Mouse (Mus musculus) intestine, embryonic 15.5 days (tissue): ENCODE data around the gene Tbx3. TPM values are rescaled to one million over a fixed set of nuclear protein-coding genes. Genes with fewer than 3 reads are reported as not detected.
A peak's percentile ranks its signal among the peaks of the same experiment; 100 is the strongest.

Experiments used
- ATAC-seq: fragments of 200-750 bp; cut with Nextera tagmentation; 2 replicates; pipeline ENCODE4 v1.8.0; 2017; ENCODE audit warnings: moderate TSS enrichment, moderate library complexity
- H3K27ac ChIP-seq: fragments of 300-500 bp; sonication (generic); 2 replicates; pipeline ENCODE4 v1.5.1; 2015; ENCODE audit warnings: mild to moderate bottlenecking, inconsistent platforms
- H3K27me3 ChIP-seq: fragments of 300-500 bp; sonication (generic); replicated peaks from 2 replicates; pipeline ENCODE4 v1.6.1; 2015; ENCODE audit warnings: inconsistent platforms
- H3K36me3 ChIP-seq: fragments of 300-500 bp; sonication (generic); 2 replicates; pipeline ENCODE4 v1.6.1; 2015; ENCODE audit warnings: inconsistent platforms
- H3K4me1 ChIP-seq: fragments of 300-500 bp; sonication (generic); replicated peaks from 2 replicates; pipeline ENCODE4 v1.6.1; 2015; ENCODE audit warnings: inconsistent platforms
- H3K4me2 ChIP-seq: fragments of 300-500 bp; sonication (generic); replicated peaks from 2 replicates; pipeline ENCODE4 v1.6.1; 2015; ENCODE audit warnings: mild to moderate bottlenecking, inconsistent platforms
- H3K4me3 ChIP-seq: fragments of 300-500 bp; sonication (generic); replicated peaks from 2 replicates; pipeline ENCODE4 v1.5.1; 2015; ENCODE audit warnings: inconsistent platforms
- H3K9ac ChIP-seq: fragments of 300-500 bp; sonication (generic); 2 replicates; pipeline ENCODE4 v1.6.1; 2015; ENCODE audit warnings: inconsistent platforms
- H3K9me3 ChIP-seq: fragments of 300-500 bp; sonication (generic); 2 replicates; pipeline ENCODE4 v1.6.1; 2016; ENCODE audit warnings: inconsistent platforms
- WGBS: fragments of 180-500 bp; shearing (Covaris S2); methylation state at CpG from one replicate; pipeline ENCODE4 v1.1.7; 2015; 5-methylcytosine and 5-hydroxymethylcytosine counted together
- polyA plus RNA-seq: library from polyadenylated mRNA; unstranded; fragments of >200 nt; fragmentation: Nextera tagmentation; extraction: Ambion mirVana; gene quantifications from 2 replicates; pipeline ENCODE4 v1.2.1, GENCODE M21; 2015

The Tbx3 gene
- 38.6 and 44.9 TPM in 2 replicates for polyA plus RNA-seq

DNA sequence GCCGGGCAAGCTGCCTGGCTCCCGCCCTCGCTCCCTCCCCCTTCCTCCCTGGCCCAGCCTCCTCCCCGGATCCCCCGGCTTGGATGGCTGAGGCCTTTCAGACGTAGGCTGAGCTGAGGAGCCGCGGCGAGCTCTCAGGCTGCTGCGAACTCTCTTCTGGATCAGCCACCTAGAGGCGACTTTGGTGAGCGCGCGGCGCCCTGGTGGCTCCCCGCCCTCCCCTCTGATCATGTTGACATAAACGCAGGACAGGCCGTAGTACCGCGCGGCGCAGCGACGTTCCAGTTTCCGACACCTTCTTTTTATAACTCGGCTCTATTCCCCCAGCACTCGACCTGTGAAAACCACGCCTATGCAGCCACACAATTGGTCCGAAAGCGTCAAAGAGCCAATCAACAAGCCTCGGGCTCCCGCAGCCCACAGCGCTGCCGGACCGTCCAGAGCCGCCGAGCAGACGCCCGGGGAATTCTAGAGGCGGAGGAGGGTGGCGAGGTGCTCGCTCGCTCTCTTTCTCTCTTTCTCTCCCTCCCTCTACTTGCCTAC is at the start of gene Tbx3:
Gene Tbx3, plus strand, starts transcription at position 104 of the 543 bp plus-strand sequence.
- Histone ChIP-seq H3K4me2 (peak within 1 kb of the TSS; percentile 92), H3K27ac (peak within 1 kb of the TSS; percentile 100), H3K4me3 (peak within 1 kb of the TSS; percentile 58), H3K4me1 (peaks cover 27% of the 10 kb centered on the region), H3K27me3 (peaks cover 23% of the 10 kb centered on the region), H3K9ac (peak within 1 kb of the TSS; percentile 86), H3K9me3 (no peaks in the 10 kb centered on the region), H3K36me3 (no peaks in the 10 kb centered on the region)
- peak; percentile 96 for ATAC-seq
- under 1% methylated on average over 43 of the region's 43 CpGs for WGBS

- Histone ChIP-seq H3K27ac (no peak overlapping the region), H3K4me2 (no peak overlapping the region), H3K9ac (no peak overlapping the region), H3K27me3 (peaks cover 5% of the 10 kb centered on the region; the same call in 1 of the 2 replicates), H3K4me1 (peaks cover 30% of the 10 kb centered on the region), H3K4me3 (no peak overlapping the region), H3K36me3 (no peaks in the 10 kb centered on the region), H3K9me3 (no peaks in the 10 kb centered on the region)
- 77% methylated on average over 1 of the region's 1 CpGs for WGBS
- ATAC-seq: no peak
Measured at GRCm38 (mm10) chr5:119622076-119622475, 48.4 kb upstream of the Tbx3 start.

GRCm38 (mm10) chr5:119624554-119624953 is 45.9 kb upstream of the Tbx3 start:
- no peak overlapping the region for H3K4me2 ChIP-seq
- no peak overlapping the region for H3K4me3 ChIP-seq
- peaks cover 32% of the 10 kb centered on the region for H3K4me1 ChIP-seq
- H3K9ac ChIP-seq: no peak overlapping the region
- WGBS: 40% methylated on average over 1 of the region's 1 CpGs
- ATAC-seq: no peak
- no peaks in the 10 kb centered on the region for H3K36me3 ChIP-seq
- peaks cover 8% of the 10 kb centered on the region; the same call in 1 of the 2 replicates for H3K27me3 ChIP-seq
- no peaks in the 10 kb centered on the region for H3K9me3 ChIP-seq
- no peak overlapping the region for H3K27ac ChIP-seq

- Histone ChIP-seq H3K27me3 (peaks cover 8% of the 10 kb centered on the region; the same call in 1 of the 2 replicates), H3K4me2 (no peak overlapping the region), H3K4me1 (peaks cover 28% of the 10 kb centered on the region; the same call in 1 of the 2 replicates), H3K27ac (no peak overlapping the region), H3K36me3 (no peaks in the 10 kb centered on the region), H3K4me3 (no peak overlapping the region), H3K9me3 (no peaks in the 10 kb centered on the region), H3K9ac (no peak overlapping the region)
- ATAC-seq: no peak
- 16% methylated on average over 13 of the region's 13 CpGs for WGBS
Measured at GRCm38 (mm10) chr5:119625603-119626002, 44.9 kb upstream of the Tbx3 start.

DNA sequence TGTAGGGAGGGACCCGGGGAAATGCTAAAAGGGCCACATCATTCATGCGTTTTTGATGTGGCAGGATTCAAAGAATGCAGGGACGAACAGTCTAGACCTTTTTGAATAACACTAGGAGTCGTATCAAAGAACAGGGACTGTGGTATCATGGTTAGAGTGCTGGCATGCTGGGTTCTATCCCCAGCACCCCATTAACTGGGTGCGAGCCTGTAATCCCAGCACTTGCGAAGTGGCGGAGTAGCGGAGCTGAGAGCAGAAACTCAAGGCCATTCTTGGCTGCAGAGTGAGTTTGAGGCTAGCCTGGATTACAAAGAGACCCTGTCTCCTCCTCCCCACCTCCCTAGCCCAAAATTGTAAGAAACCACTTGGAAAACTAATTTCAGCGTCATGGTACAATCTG is 44.3 kb upstream of the Tbx3 start:
- no peak for ATAC-seq
- Histone ChIP-seq H3K9me3 (no peaks in the 10 kb centered on the region), H3K27ac (no peak overlapping the region), H3K9ac (no peak overlapping the region), H3K4me3 (no peak overlapping the region), H3K4me2 (no peak overlapping the region), H3K27me3 (peaks cover 8% of the 10 kb centered on the region; the same call in 1 of the 2 replicates), H3K36me3 (no peaks in the 10 kb centered on the region), H3K4me1 (peaks cover 28% of the 10 kb centered on the region; the same call in 1 of the 2 replicates)
- 63% methylated on average over 9 of the region's 9 CpGs for WGBS

DNA sequence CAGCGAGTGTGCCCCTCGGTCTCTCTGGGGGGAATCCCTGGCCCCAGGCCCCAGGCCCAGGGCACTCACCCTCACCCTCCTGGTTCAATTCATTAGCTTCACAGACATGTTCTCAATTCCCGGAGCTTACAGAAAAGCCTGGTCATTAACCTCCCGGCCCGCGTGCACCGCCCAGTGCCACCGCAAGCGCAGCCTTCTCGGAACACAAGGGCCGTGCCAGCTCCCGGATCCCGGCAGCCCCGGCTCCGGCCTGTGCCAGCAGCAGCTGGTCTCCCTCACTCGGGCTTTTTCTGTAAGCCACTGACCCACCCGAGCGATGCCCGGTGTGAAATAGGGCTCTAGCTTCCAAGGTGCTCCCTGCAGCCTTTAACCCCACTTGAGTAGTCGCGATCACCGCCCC is 43.8 kb upstream of the Tbx3 start:
- no peak for ATAC-seq
- WGBS: 22% methylated on average over 22 of the region's 22 CpGs
- H3K9ac ChIP-seq: no peak overlapping the region
- no peak overlapping the region for H3K4me3 ChIP-seq
- H3K9me3 ChIP-seq: no peaks in the 10 kb centered on the region
- no peaks in the 10 kb centered on the region for H3K36me3 ChIP-seq
- H3K27me3 ChIP-seq: peaks cover 8% of the 10 kb centered on the region; the same call in 1 of the 2 replicates
- H3K4me1 ChIP-seq: peaks cover 28% of the 10 kb centered on the region; the same call in 1 of the 2 replicates
- peak overlapping the region; percentile 33; the same call in 1 of the 2 replicates for H3K4me2 ChIP-seq
- H3K27ac ChIP-seq: no peak overlapping the region

- H3K36me3 ChIP-seq: no peaks in the 10 kb centered on the region
Measured at GRCm38 (mm10) chr5:119628100-119628499, 42.4 kb upstream of the Tbx3 start.

DNA sequence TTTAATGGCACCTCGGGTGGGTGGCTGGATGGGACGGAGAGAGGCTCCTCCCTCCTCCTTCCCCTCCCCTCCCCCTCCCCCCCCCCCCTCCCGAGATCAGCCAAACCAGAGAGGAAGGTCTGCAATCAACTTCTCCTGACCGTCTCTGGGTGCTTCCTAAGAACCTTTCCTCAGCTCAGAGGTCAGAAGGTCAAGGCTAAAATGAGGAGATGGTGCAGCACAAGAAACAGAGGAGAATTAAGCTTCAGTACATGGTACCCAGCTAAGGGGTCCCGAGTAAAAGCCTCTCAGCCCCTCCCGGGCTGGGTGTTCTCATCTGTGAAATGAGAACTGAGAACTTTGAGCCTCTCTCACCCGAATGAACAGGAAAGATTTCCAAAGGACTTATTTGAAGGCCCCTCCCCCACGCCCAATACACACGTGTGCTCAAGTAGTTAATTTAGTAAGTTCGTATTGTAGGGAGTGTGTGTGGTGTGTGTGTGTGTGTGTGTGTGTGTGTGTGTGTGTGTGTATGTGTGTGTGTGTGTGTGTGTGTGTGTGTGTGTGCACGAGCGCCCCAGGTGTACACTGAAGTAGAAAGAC is 41.6 kb upstream of the Tbx3 start:
- 16% methylated on average over 9 of the region's 12 CpGs for WGBS
- Histone ChIP-seq H3K4me3 (no peak overlapping the region), H3K9ac (no peak overlapping the region), H3K27ac (no peak overlapping the region), H3K4me1 (peaks cover 18% of the 10 kb centered on the region; the same call in 1 of the 2 replicates), H3K4me2 (no peak overlapping the region), H3K36me3 (no peaks in the 10 kb centered on the region), H3K27me3 (peaks cover 8% of the 10 kb centered on the region; the same call in 1 of the 2 replicates), H3K9me3 (no peaks in the 10 kb centered on the region)
- peak; percentile 46; the same call in 1 of the 2 replicates for ATAC-seq

More at GRCm38 (mm10) chr5:119628100-119628499, 42.4 kb upstream of the Tbx3 start:
- Histone ChIP-seq H3K9me3 (no peaks in the 10 kb centered on the region), H3K9ac (no peak overlapping the region), H3K4me2 (no peak overlapping the region), H3K4me1 (peaks cover 19% of the 10 kb centered on the region; the same call in 1 of the 2 replicates), H3K27ac (no peak overlapping the region), H3K4me3 (no peak overlapping the region), H3K27me3 (peaks cover 8% of the 10 kb centered on the region; the same call in 1 of the 2 replicates)
- WGBS: 76% methylated on average over 3 of the region's 3 CpGs
- no peak for ATAC-seq

GRCm38 (mm10) chr5:119633581-119633980 is 36.9 kb upstream of the Tbx3 start:
- H3K27ac ChIP-seq: no peak overlapping the region
- H3K9me3 ChIP-seq: no peaks in the 10 kb centered on the region
- H3K9ac ChIP-seq: no peak overlapping the region
- WGBS: 86% methylated on average over 4 of the region's 4 CpGs
- no peaks in the 10 kb centered on the region; the same call in 1 of the 2 replicates for H3K27me3 ChIP-seq
- ATAC-seq: no peak
- H3K4me2 ChIP-seq: no peak overlapping the region
- H3K4me3 ChIP-seq: no peak overlapping the region
- peaks cover 5% of the 10 kb centered on the region; the same call in 1 of the 2 replicates for H3K4me1 ChIP-seq
- H3K36me3 ChIP-seq: no peaks in the 10 kb centered on the region

DNA sequence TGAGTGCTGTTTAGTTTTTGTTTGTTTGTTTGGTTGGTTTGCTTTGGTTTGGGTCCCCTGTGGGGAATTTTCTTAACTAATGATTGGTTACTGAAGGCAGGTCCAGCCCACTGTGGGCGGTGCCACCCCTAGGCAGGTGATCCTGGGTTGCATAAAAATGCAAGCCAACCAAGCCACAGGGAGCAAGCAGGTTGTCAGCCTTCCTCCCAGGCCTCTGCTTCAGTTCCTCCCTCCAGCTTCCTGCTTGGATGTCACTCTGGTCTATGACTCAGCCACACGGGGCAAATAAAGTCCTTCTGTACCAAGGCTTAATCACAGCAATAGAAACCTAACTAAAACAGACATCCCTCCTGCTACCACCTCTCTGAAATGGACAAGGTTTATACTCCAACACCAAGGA is 35.6 kb upstream of the Tbx3 start:
- H3K27me3 ChIP-seq: no peaks in the 10 kb centered on the region
- no peak overlapping the region for H3K4me2 ChIP-seq
- peak; percentile 39; the same call in 1 of the 2 replicates for ATAC-seq
- no peaks in the 10 kb centered on the region for H3K9me3 ChIP-seq
- H3K9ac ChIP-seq: no peak overlapping the region
- whole genome bisulfite sequencing: 57% methylated on average over 2 of the region's 2 CpGs
- peaks cover 4% of the 10 kb centered on the region; the same call in 1 of the 2 replicates for H3K4me1 ChIP-seq
- H3K4me3 ChIP-seq: no peak overlapping the region
- H3K36me3 ChIP-seq: no peaks in the 10 kb centered on the region
- H3K27ac ChIP-seq: no peak overlapping the region

- Histone ChIP-seq H3K27ac (no peak overlapping the region), H3K27me3 (no peaks in the 10 kb centered on the region), H3K4me3 (no peak overlapping the region), H3K36me3 (no peaks in the 10 kb centered on the region), H3K9me3 (no peaks in the 10 kb centered on the region), H3K9ac (no peak overlapping the region), H3K4me1 (peaks cover 4% of the 10 kb centered on the region; the same call in 1 of the 2 replicates), H3K4me2 (no peak overlapping the region)
- WGBS: 35% methylated on average over 12 of the region's 12 CpGs
- no peak for ATAC-seq
Measured at GRCm38 (mm10) chr5:119638300-119638699, 32.2 kb upstream of the Tbx3 start.

DNA sequence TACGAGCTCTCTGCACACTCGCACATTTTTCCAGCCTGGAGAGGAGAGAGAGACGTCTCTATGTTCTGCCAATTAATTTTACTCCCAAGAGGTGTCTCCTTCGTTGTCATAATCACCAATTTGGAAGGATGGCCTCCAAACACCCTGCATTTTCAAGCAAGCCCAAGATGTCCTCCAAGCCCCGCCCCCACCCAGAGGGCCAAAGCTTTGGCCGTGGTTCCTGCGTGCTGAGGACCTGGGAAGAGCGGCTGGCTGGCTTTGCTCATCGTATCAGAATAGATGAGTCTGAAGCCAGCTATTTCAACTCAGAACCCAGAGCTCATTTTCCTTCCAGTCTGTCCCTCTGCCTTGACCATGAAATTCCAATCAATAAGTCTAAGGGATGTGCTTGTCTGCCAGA is 29.4 kb upstream of the Tbx3 start:
- no peaks in the 10 kb centered on the region for H3K36me3 ChIP-seq
- no peak overlapping the region for H3K4me3 ChIP-seq
- no peak overlapping the region for H3K9ac ChIP-seq
- H3K4me2 ChIP-seq: no peak overlapping the region
- peaks cover 4% of the 10 kb centered on the region; the same call in 1 of the 2 replicates for H3K4me1 ChIP-seq
- no peak for ATAC-seq
- WGBS: 66% methylated on average over 9 of the region's 9 CpGs
- no peaks in the 10 kb centered on the region for H3K27me3 ChIP-seq
- no peaks in the 10 kb centered on the region for H3K9me3 ChIP-seq
- H3K27ac ChIP-seq: no peak overlapping the region
